In genomic region chr11:72369904-72370672, GRCm38 (mm10) we compare ENCODE assay signal across 15 mouse cellular contexts. TPM values are rescaled to one million over a fixed set of nuclear protein-coding genes. Genes with fewer than 3 reads are reported as not detected.
DNase-seq lines count a peak whose midpoint lies in the region; ATAC-seq and TF ChIP-seq lines count a peak whose summit lies in the region.
"Had no signal": no experiment of that assay in that cellular context is flagged by ENCODE, and none has a peak within 500 bp of the region (broad histone marks: within the 10 kb centered on the region; RNA-seq: fewer than 3 reads in every experiment).

No protein-coding gene starts in this region.

- no peaks in the 10 kb centered on the region for H3K36me3 ChIP-seq in embryonic facial prominence, embryonic 11.5 days (replicated peaks; ENCODE audit: control insufficient read depth, insufficient read depth, low read depth, low read length)
- no peaks in the 10 kb centered on the region for H3K36me3 ChIP-seq in embryonic facial prominence, embryonic 10.5 days (replicated peaks)
- no peaks in the 10 kb centered on the region for H3K36me3 ChIP-seq in kidney, postnatal 0 days (ENCODE audit: insufficient read depth, low read length)
- no peaks in the 10 kb centered on the region for H3K36me3 ChIP-seq in heart, postnatal 0 days (replicated peaks; ENCODE audit: control insufficient read depth, insufficient read depth, low read length)
- H3K36me3 ChIP-seq: liver, embryonic 13.5 days had no signal

- no peaks in the 10 kb centered on the region for H3K4me1 ChIP-seq in embryonic facial prominence, embryonic 11.5 days (ENCODE audit: control insufficient read depth, insufficient read depth, low read length)
- peaks cover 11% of the 10 kb centered on the region for H3K4me1 ChIP-seq in embryonic facial prominence, embryonic 10.5 days
- no peaks in the 10 kb centered on the region for H3K4me1 ChIP-seq in kidney, postnatal 0 days (replicated peaks; ENCODE audit: insufficient read depth, low read length)
- H3K4me1 ChIP-seq in heart, postnatal 0 days (ENCODE audit: control insufficient read depth, insufficient read depth): no peaks in the 10 kb centered on the region
- H3K4me1 ChIP-seq: liver, embryonic 13.5 days had no signal

- no peak for TF ChIP-seq EP300 in heart, postnatal 0 days (IDR thresholded peaks at IDR 0.05; ENCODE audit: low read depth)

- no peak overlapping the region for H3K4me3 ChIP-seq in embryonic facial prominence, embryonic 11.5 days (ENCODE audit: low read depth, low read length)
- H3K4me3 ChIP-seq in embryonic facial prominence, embryonic 10.5 days: no peak overlapping the region
- no peak overlapping the region for H3K4me3 ChIP-seq in kidney, postnatal 0 days (replicated peaks; ENCODE audit: low read depth, low read length)
- H3K4me3 ChIP-seq in heart, postnatal 0 days (ENCODE audit: low read depth, low read length): no peak overlapping the region
- H3K4me3 ChIP-seq: liver, embryonic 13.5 days had no signal

- no peak overlapping the region for H3K9ac ChIP-seq in embryonic facial prominence, embryonic 11.5 days (replicated peaks; ENCODE audit: low read length)
- no peak overlapping the region for H3K9ac ChIP-seq in kidney, postnatal 0 days (ENCODE audit: low read depth, low read length)
- H3K9ac ChIP-seq in heart, postnatal 0 days (replicated peaks; ENCODE audit: low read depth, low read length): no peak overlapping the region
- H3K9ac ChIP-seq: liver, embryonic 13.5 days had no signal

- H3K27me3 ChIP-seq in embryonic facial prominence, embryonic 11.5 days (ENCODE audit: control insufficient read depth, insufficient read depth, low read length): no peaks in the 10 kb centered on the region
- H3K27me3 ChIP-seq in embryonic facial prominence, embryonic 10.5 days (replicated peaks; ENCODE audit: low read depth, poor library complexity, severe bottlenecking): 0 out of 2 replicates have a peak, but pooled peaks cover 3% of the 10 kb centered on the region
- no peaks in the 10 kb centered on the region for H3K27me3 ChIP-seq in kidney, postnatal 0 days (ENCODE audit: insufficient read depth, low read length)
- no peaks in the 10 kb centered on the region for H3K27me3 ChIP-seq in heart, postnatal 0 days (ENCODE audit: control insufficient read depth, insufficient read depth, low read length)

- H3K27ac ChIP-seq in embryonic facial prominence, embryonic 11.5 days (replicated peaks; ENCODE audit: low read depth, low read length): no peak overlapping the region
- H3K27ac ChIP-seq in embryonic facial prominence, embryonic 10.5 days (replicated peaks): no peak overlapping the region
- no peak overlapping the region for H3K27ac ChIP-seq in kidney, postnatal 0 days
- H3K27ac ChIP-seq in heart, postnatal 0 days (ENCODE audit: low read depth): no peak overlapping the region
- H3K27ac ChIP-seq: liver, embryonic 13.5 days had no signal

- ATAC-seq in embryonic facial prominence, embryonic 11.5 days (replicated peaks; ENCODE audit: insufficient number of reproducible peaks, low FRiP score, low TSS enrichment, low read depth): no peak
- ATAC-seq in kidney, postnatal 0 days (replicated peaks; ENCODE audit: low FRiP score, low read depth): no peak
- ATAC-seq in heart, postnatal 0 days (ENCODE audit: insufficient read depth, low read depth): no peak
- no peak for ATAC-seq in CD4-positive, CD25-positive, alpha-beta regulatory T cell, adult 4 months

- peak; percentile 47 for DNase-seq in embryonic facial prominence, embryonic 11.5 days (ENCODE audit: low spot score)
- no peak for DNase-seq in embryonic facial prominence, embryonic 10.5 days (ENCODE audit: low spot score)
- peak; percentile 63 for DNase-seq in kidney, postnatal 0 days (ENCODE audit: low spot score)
- no peak for DNase-seq in kidney, postnatal 10 days
- DNase-seq in NIH3T3 (ENCODE audit: low read depth): peak; percentile 10
- peak; percentile 27 for DNase-seq in heart, postnatal 0 days (ENCODE audit: low spot score)
- no peak for DNase-seq in ovary, adult 18-20 months (ENCODE audit: low spot score)
- DNase-seq: adrenal gland, postnatal 10 days; cerebellum, adult 11-12 months; gastrocnemius, postnatal 10 days; layer of hippocampus, adult 9-11 months; liver, embryonic 13.5 days; thymus, postnatal 4 days had no signal

- no peak overlapping the region for H3K4me2 ChIP-seq in embryonic facial prominence, embryonic 11.5 days (ENCODE audit: low read depth, low read length)
- H3K4me2 ChIP-seq in kidney, postnatal 0 days (ENCODE audit: low read length): no peak overlapping the region
- H3K4me2 ChIP-seq in heart, postnatal 0 days (ENCODE audit: low read depth, low read length): no peak overlapping the region
- H3K4me2 ChIP-seq: liver, embryonic 13.5 days had no signal

- TF ChIP-seq CTCF in kidney, postnatal 0 days (IDR thresholded peaks at IDR 0.05; ENCODE audit: low read depth): peak; percentile 61
- TF ChIP-seq CTCF in heart, postnatal 0 days (IDR thresholded peaks at IDR 0.05; ENCODE audit: low read depth): peak; percentile 54

- 37% methylated on average over 12 of the region's 12 CpGs for WGBS in embryonic facial prominence, embryonic 11.5 days
- 43% methylated on average over 12 of the region's 12 CpGs for WGBS in embryonic facial prominence, embryonic 10.5 days
- 17% methylated on average over 12 of the region's 12 CpGs for WGBS in kidney, postnatal 0 days
- 15% methylated on average over 12 of the region's 12 CpGs for WGBS in heart, postnatal 0 days

- H3K9me3 ChIP-seq in embryonic facial prominence, embryonic 11.5 days (replicated peaks; ENCODE audit: control insufficient read depth, low read length): no peaks in the 10 kb centered on the region
- 0 out of 2 replicates have a peak, but pooled peaks cover 3% of the 10 kb centered on the region for H3K9me3 ChIP-seq in embryonic facial prominence, embryonic 10.5 days
- H3K9me3 ChIP-seq in kidney, postnatal 0 days (replicated peaks; ENCODE audit: low read length): no peaks in the 10 kb centered on the region
- H3K9me3 ChIP-seq in heart, postnatal 0 days (replicated peaks; ENCODE audit: control insufficient read depth, low read length): no peaks in the 10 kb centered on the region
- H3K9me3 ChIP-seq: liver, embryonic 13.5 days had no signal

RNA-seq across cellular contexts. Expression of gene Tekt1, which starts 7.8 kb away (rescaled TPM):
- 6.3 and 6.4 TPM in 2 replicates for polyA plus RNA-seq in embryonic facial prominence, embryonic 11.5 days (2014; fragmentation: Nextera tagmentation; extraction: Ambion mirVana)
- 6.3 and 7.2 TPM in 2 replicates for polyA plus RNA-seq in embryonic facial prominence, embryonic 10.5 days (2016; fragmentation: Nextera tagmentation; extraction: Ambion mirVana)
- polyA plus RNA-seq in kidney, postnatal 0 days (2015; fragmentation: Nextera tagmentation; extraction: Ambion mirVana): 4.6 and 5.1 TPM in 2 replicates
- total RNA-seq in heart, postnatal 0 days (2014; rRNA removed; ENCODE audit: low replicate concordance): not detected in 2 replicates
- 0.19 and 0.62 TPM in 2 replicates for polyA plus RNA-seq in heart, postnatal 0 days (2015; fragmentation: Nextera tagmentation; extraction: Ambion mirVana)
- not detected for polyA plus RNA-seq in CD4-positive, CD25-positive, alpha-beta regulatory T cell, adult 4 months (2017; shearing (Covaris generic))
- polyA plus RNA-seq: liver, embryonic 13.5 days had no signal

RNA-seq across cellular contexts. Expression of gene Smtnl2, which starts 41.4 kb away (rescaled TPM):
- polyA plus RNA-seq in embryonic facial prominence, embryonic 11.5 days (2014; fragmentation: Nextera tagmentation; extraction: Ambion mirVana): 8.0 TPM in 2 replicates
- polyA plus RNA-seq in embryonic facial prominence, embryonic 10.5 days (2016; fragmentation: Nextera tagmentation; extraction: Ambion mirVana): 16.4 and 16.6 TPM in 2 replicates
- polyA plus RNA-seq in kidney, postnatal 0 days (2015; fragmentation: Nextera tagmentation; extraction: Ambion mirVana): 112 and 129 TPM in 2 replicates
- total RNA-seq in heart, postnatal 0 days (2014; rRNA removed; ENCODE audit: low replicate concordance): 88.5 and 93.0 TPM in 2 replicates
- 72.9 and 79.2 TPM in 2 replicates for polyA plus RNA-seq in heart, postnatal 0 days (2015; fragmentation: Nextera tagmentation; extraction: Ambion mirVana)
- polyA plus RNA-seq in CD4-positive, CD25-positive, alpha-beta regulatory T cell, adult 4 months (2017; shearing (Covaris generic)): under 1 TPM in 1 of 2 experiments, not detected in 1; 0.23 TPM

RNA-seq across cellular contexts. Expression of gene Fbxo39, which starts 55.8 kb away (rescaled TPM):
- not detected in 2 replicates for polyA plus RNA-seq in embryonic facial prominence, embryonic 11.5 days (2014; fragmentation: Nextera tagmentation; extraction: Ambion mirVana)
- polyA plus RNA-seq in embryonic facial prominence, embryonic 10.5 days (2016; fragmentation: Nextera tagmentation; extraction: Ambion mirVana): not detected in 2 replicates
- not detected in 2 replicates for polyA plus RNA-seq in kidney, postnatal 0 days (2015; fragmentation: Nextera tagmentation; extraction: Ambion mirVana)
- total RNA-seq in heart, postnatal 0 days (2014; rRNA removed; ENCODE audit: low replicate concordance): not detected in 2 replicates
- polyA plus RNA-seq in heart, postnatal 0 days (2015; fragmentation: Nextera tagmentation; extraction: Ambion mirVana): not detected in 2 replicates
- under 1 TPM in 1 of 2 experiments, not detected in 1; 0.96 TPM for polyA plus RNA-seq in CD4-positive, CD25-positive, alpha-beta regulatory T cell, adult 4 months (2017; shearing (Covaris generic))
- total RNA-seq: adrenal gland, postnatal 10 days; gastrocnemius, postnatal 10 days had no signal
- polyA plus RNA-seq: liver, embryonic 13.5 days; stomach, embryonic 14.5 days had no signal

Comparison
In these comparisons a context has a peak if more than half of its experiments do, and no peak if none do; other contexts are left out.
1. DNase-seq: peak in embryonic facial prominence, embryonic 11.5 days (single experiment), kidney, postnatal 0 days (single experiment), NIH3T3 (single experiment) and heart, postnatal 0 days (single experiment); none in embryonic facial prominence, embryonic 10.5 days (single experiment), kidney, postnatal 10 days (single experiment) and ovary, adult 18-20 months (single experiment).